8 mouse cellular contexts compared by ENCODE assay signal in genomic region chr1:35266626-35267025, GRCm38 (mm10).
DNase-seq lines count a peak whose midpoint lies in the region; ATAC-seq and TF ChIP-seq lines count a peak whose summit lies in the region.

No protein-coding gene starts in this region.

- DNase-seq in gastrocnemius, adult 2 months: no peak
- DNase-seq in gastrocnemius, postnatal 4 days (ENCODE audit: low spot score in 2 of 2): no peak
- no peak for DNase-seq in lung, adult 2 months
- DNase-seq in lung, adult 18-20 months: no peak
- peak; percentile 73 for DNase-seq in ZHBTc4 (ENCODE audit: low read depth, low spot score)
- DNase-seq in lung, postnatal 10 days: peak; percentile 43
- DNase-seq in urinary bladder, adult 18-20 months (ENCODE audit: low spot score in 2 of 2): no peak

- intact Hi-C loops in gastrocnemius, adult 2 months (cut with DNase I): no loop called here

- ATAC-seq in megakaryocyte progenitor cell, adult 5-6 weeks (replicated peaks; ENCODE audit: poor library complexity): no peak

- WGBS in lung, adult 2 months: 47% methylated on average over 7 of the region's 7 CpGs

- TF ChIP-seq POLR2A in lung, adult 2 months (IDR thresholded peaks at IDR 0.05; ENCODE audit: borderline replicate concordance, extremely low read depth, low read depth, low read length): no peak

- TF ChIP-seq CTCF in gastrocnemius, adult 2 months (IDR thresholded peaks at IDR 0.05): peak; percentile 11; the same call in 1 of the 2 replicates
- peak; percentile 42; the same call in 1 of the 2 replicates for TF ChIP-seq CTCF in lung, adult 2 months (IDR thresholded peaks at IDR 0.05; ENCODE audit: insufficient read depth, low read length)

- H3K27ac ChIP-seq in gastrocnemius, adult 2 months: no peak overlapping the region

- H3K4me3 ChIP-seq in gastrocnemius, adult 2 months: no peak overlapping the region
- H3K4me3 ChIP-seq in lung, adult 2 months (replicated peaks; ENCODE audit: extremely low read depth, low read depth, low read length): no peak overlapping the region

- H3K4me1 ChIP-seq in lung, adult 2 months (ENCODE audit: control insufficient read depth, insufficient read depth, low read length): no peaks in the 10 kb centered on the region

Comparison
In these comparisons a context has a peak if more than half of its experiments do, and no peak if none do; other contexts are left out.
1. DNase-seq: peak in ZHBTc4 (single experiment) and lung, postnatal 10 days (single experiment); none in gastrocnemius, adult 2 months (single experiment), gastrocnemius, postnatal 4 days (0 of 2), lung, adult 2 months (single experiment), lung, adult 18-20 months (0 of 2) and urinary bladder, adult 18-20 months (0 of 2).